Mouse (Mus musculus) hematopoietic stem cell, adult 5-6 weeks (primary cell): Measurements from ENCODE around the gene Ubr4. TPM values are rescaled to one million over a fixed set of nuclear protein-coding genes. Genes with fewer than 3 reads are reported as not detected.
"Not testable (repeated sequence)": the region's sequence is repeated elsewhere in the genome, so short reads cannot be mapped to it uniquely, and the experiment has no call there.

ENCODE experiments used
- ATAC-seq, 2 experiments: fragments of 125-278 bp in 1 of 2; replicated peaks in 1 of 2; 2 replicates each; pipeline ENCODE4 v1.8.0; 2016 to 2017; ENCODE audit warnings: inconsistent platforms in 2 of 2, mild to moderate bottlenecking in 2 of 2, moderate number of reproducible peaks in 2 of 2, low read depth in 1 of 2, moderate TSS enrichment in 1 of 2; ENCODE audit not compliant: low FRiP score in 2 of 2, poor library complexity in 2 of 2, severe bottlenecking in 2 of 2, insufficient read depth in 1 of 2, low TSS enrichment in 1 of 2
- total RNA-seq: library from RNA; stranded (forward); fragments of 172-1452, 232-1000 nt; gene quantifications from 2 replicates; pipeline ENCODE4 v1.2.3, GENCODE M21; 2017

Gene Ubr4
- total RNA-seq, 1 experiment from 2014 or later: 72.9 TPM

DNA sequence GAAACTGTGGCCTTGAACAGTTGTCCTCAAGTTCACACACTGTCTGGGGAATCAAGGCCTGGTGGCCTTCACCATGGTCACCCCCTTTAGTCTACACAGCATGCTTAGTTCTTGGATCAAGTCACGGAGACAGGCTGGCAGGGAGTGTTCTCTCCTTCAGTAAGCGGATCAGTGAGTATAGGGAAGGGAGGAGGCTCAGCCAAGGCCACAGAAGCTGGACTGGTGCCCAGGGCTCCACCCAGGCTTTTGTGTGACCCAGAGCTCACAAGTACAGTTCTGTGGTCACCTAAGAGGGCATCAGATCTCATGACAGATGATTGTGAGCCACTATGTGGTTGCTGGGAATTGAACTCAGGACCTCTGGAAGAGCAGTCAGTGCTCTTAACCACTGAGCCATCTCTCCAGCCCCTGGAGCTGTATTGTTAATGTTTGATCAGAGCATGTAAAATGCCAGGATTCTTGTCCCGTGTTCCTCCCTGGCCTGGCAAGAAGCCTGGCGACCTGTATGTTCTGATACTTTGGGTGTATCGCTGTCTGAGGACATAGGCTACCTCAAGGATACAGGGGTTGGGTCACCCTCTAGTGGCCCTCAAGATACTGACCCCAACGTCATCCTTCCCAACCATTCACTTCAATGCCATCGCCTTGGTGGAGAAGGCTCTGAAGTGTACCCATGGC is 10.7 kb upstream of the Ubr4 start:
- no peak for ATAC-seq

GRCm38 (mm10) chr4:139343718-139344117 is 8.7 kb upstream of the Ubr4 start:
- peak in 1 of 2 experiments; percentile 15; a peak in 1 of 4 replicates for ATAC-seq

GRCm38 (mm10) chr4:139345416-139346019 is 6.9 kb upstream of the Ubr4 start:
- ATAC-seq: no peak

DNA sequence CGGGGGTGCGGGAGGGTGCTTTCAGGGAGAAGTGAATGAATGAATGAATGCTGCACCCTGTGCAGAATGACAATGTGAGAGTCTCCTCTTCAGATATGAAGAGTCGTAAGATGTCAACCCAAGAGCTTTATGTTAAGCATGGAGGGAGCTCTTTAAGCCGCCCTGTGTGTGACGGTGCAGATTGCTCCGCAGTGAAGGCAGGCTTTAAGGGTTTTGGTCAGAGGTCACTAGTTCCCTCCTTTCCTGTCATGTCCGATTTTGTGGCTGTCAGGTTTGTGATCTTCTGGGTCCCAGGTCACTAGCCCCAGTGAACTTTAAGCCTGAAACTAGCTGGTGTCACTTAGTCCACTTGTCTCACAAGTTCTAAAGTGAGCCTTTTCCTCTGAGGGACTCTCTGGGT is 423 bp downstream of the Ubr4 start:
- no peak; a peak in 1 of 4 replicates for ATAC-seq

GRCm38 (mm10) chr4:139357211-139357610 is 4.8 kb downstream of the Ubr4 start:
- ATAC-seq: no peak

DNA sequence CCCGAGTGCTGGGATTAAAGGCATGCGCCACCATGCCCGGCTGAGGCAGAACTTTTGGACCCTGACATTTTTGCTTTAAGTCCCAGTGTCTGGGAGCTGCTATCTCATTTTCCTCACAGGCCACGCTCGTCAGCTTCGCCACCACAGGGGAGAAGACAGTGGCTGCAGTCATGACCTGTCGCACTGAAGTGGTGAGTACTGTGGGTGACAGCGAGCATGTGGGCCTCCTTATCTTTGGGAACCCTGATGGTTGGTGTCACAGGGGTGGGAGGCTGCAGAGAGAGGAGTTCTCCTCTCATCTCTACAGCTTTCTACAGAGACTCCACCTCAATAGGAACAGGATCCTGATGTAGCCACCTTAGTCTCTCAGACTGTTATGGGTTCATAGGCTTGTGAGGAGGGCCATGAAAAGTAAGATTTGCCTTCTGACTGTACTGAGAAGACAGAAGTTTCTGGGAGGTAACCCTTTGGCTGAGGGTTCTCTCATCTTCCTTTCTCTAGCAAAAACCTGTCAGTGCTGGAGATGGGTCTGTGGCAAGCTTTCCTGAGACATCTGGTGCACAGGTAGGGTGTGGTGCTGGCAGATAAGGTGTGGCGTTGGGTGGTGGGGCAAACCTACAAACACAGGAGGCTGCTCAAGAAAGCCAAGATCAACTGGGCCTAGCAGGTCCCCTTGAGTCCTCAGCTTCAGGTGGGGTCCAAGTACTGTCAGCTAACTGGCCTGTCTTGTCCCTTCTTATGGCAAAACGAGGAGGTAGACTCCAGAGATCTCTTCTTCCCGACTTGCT is 8.5 kb downstream of the Ubr4 start:
- no peak for ATAC-seq

DNA sequence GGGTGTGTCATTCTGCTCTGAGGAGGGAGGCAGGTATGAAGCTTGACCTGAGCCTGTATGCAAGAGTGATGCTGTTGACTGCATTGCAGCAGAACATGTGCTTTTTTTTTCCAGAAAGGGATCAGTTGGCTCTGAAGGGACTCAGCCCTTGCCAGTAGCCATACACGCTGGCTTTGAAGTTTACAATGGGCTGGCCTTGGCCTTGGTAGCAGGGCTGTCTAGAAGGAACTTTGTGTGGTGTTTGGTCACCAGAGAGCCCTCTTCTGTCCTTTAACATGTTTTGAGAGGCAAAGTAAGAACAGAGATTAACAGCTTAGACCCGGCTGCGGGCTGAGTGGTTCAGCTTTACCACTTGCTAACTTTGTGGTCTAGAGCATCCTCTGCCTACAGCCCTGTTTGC is 14.9 kb downstream of the Ubr4 start:
- ATAC-seq: no peak

GRCm38 (mm10) chr4:139368038-139368437 is 15.6 kb downstream of the Ubr4 start:
- ATAC-seq: no peak

DNA sequence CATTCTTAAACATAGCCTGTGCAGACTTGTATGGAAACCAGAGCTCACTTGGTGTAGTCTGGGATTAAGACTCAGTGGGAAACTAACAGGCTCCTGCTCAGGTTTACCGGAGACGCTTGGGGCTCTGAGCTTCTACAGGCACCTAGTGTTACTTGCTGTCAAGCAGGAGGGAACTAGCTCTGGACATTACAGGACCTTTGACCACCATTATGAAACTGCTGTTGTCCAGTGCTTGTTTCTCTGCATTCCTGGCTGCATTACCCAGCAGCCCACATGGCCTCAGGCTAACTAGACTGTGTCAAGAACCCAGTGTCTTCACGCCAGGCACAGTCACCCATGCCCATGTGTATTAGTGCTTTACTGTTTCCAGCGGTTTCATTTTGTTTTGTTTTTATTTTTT is 20.7 kb downstream of the Ubr4 start:
- no peak for ATAC-seq

- no peak for ATAC-seq
Measured at GRCm38 (mm10) chr4:139373531-139373930, 21.1 kb downstream of the Ubr4 start.

- ATAC-seq: no peak
Measured at GRCm38 (mm10) chr4:139379719-139380118, 27.3 kb downstream of the Ubr4 start.

DNA sequence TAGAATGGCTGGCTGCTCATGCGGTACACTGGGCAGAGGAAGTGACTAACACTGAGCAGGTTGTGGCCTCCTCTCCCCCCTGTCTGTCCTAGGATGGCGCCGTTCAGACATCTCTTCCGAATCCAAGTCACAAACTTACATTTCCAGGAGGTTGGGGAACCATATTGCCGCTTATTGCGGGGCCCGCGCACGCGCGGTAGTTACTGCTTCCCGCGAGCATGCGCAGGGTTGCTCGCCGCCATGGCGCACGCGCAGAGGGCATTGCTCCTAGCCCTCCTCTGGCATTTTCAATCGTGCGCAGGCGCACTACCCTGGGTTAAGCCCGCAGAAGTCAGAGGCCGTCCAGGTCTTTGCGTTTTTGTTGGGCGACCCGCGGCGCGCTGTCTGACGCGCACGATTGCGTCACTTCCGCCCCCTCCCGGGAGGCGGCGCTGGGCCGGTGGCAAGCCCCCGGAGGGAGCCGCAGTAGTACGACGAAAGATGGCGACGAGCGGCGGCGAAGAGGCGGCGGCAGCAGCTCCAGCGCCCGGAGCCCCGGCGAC is 27.9 kb downstream of the Ubr4 start:
- ATAC-seq: peak; percentile 87 to 88

- ATAC-seq: peak; percentile 22 to 34; a peak in 2 of 4 replicates
Measured at GRCm38 (mm10) chr4:139380775-139381451, 28.5 kb downstream of the Ubr4 start.

DNA sequence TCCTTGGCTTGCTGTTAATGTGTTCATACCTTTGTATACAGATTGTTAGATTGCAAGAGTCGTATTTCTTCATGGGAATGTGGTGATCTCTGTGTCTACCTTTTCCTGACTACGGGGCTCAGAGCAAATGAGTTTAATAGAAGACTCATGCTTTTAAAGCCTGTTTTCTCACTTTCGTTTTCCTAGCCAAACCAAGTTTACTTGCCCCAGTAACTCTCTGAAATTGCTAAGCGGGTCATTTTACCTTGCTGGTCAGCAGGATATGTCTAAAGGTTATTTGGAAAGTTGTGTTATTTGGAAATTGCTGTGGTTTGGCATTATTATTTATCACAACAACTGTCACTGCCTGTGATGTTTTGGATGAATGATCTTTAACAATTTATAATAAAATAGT is 29.0 kb downstream of the Ubr4 start:
- ATAC-seq: no peak

- no peak for ATAC-seq
Measured at GRCm38 (mm10) chr4:139382231-139382630, 29.8 kb downstream of the Ubr4 start.

GRCm38 (mm10) chr4:139385841-139386240 is 33.4 kb downstream of the Ubr4 start:
- not testable (repeated sequence) for ATAC-seq

DNA sequence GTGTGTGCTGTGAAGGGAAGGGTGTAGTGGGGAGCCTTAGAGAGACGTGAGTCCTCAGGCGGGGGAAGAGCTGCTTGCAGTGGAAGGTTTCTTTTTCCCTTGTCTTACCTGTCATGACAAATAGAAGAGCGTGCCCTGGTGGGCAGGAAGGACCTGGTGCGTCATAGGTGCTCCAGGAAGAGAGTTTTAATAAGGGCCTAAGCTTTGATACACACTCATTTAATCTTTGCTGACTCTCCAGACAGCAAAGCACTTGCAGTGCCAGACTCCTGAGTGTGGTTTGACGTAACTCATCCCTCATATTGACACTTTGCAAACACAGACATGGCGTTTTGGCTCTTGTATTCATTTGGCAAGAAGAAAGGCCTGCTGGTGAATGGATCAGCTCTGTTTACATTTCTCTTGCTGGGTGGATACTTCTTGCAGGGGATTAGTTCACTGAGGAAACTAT is 34.5 kb downstream of the Ubr4 start:
- no peak for ATAC-seq
